Mouse (Mus musculus) intestine, postnatal 0 days (tissue): Measurements from ENCODE around the gene Tex10. TPM values are rescaled to one million over a fixed set of nuclear protein-coding genes. Genes with fewer than 3 reads are reported as not detected.
A peak's percentile ranks its signal among the peaks of the same experiment; 100 is the strongest.

ENCODE experiments used
- ATAC-seq: fragments of 200-750 bp; cut with Nextera tagmentation; 2 replicates; pipeline ENCODE4 v1.8.0; 2017; ENCODE audit warnings: mild to moderate bottlenecking, moderate TSS enrichment, moderate library complexity
- H3K27ac ChIP-seq: fragments of 300-500 bp; sonication (generic); 2 replicates; pipeline ENCODE4 v1.5.1; 2014; ENCODE audit warnings: mild to moderate bottlenecking, low read depth, low read length, moderate library complexity
- H3K27me3 ChIP-seq: fragments of 300-500 bp; sonication (generic); replicated peaks from 2 replicates; pipeline ENCODE4 v1.6.1; 2014; ENCODE audit warnings: low read length, mixed read lengths; ENCODE audit not compliant: control insufficient read depth, insufficient read depth
- H3K36me3 ChIP-seq: fragments of 300-500 bp; sonication (generic); 2 replicates; pipeline ENCODE4 v1.6.1; 2014; ENCODE audit warnings: mild to moderate bottlenecking, moderate library complexity; ENCODE audit not compliant: control insufficient read depth, insufficient read depth
- H3K4me1 ChIP-seq: fragments of 300-500 bp; sonication (generic); replicated peaks from 2 replicates; pipeline ENCODE4 v1.6.1; 2014; ENCODE audit warnings: antibody characterized with exemption, low read length, mixed read lengths; ENCODE audit not compliant: control insufficient read depth, insufficient read depth
- H3K4me2 ChIP-seq: fragments of 300-500 bp; sonication (generic); replicated peaks from 2 replicates; pipeline ENCODE4 v1.6.1; 2014; ENCODE audit warnings: low read depth, mild to moderate bottlenecking, moderate library complexity
- H3K4me3 ChIP-seq: fragments of 300-500 bp; sonication (generic); 2 replicates; pipeline ENCODE4 v1.5.1; 2014; ENCODE audit warnings: low read depth, low read length
- H3K9ac ChIP-seq: fragments of 300-500 bp; sonication (generic); 2 replicates; pipeline ENCODE4 v1.6.1; 2014; ENCODE audit warnings: mild to moderate bottlenecking, low read depth, low read length
- H3K9me3 ChIP-seq: fragments of 300-500 bp; sonication (generic); 2 replicates; pipeline ENCODE4 v1.6.1; 2016; ENCODE audit warnings: mixed run types; ENCODE audit not compliant: control insufficient read depth
- CTCF ChIP-seq: sonication (generic); IDR thresholded peaks from 2 replicates; pipeline ENCODE4 v1.5.1; 2016; ENCODE audit warnings: low read depth, mild to moderate bottlenecking, control low read depth, antibody characterized with exemption, moderate library complexity
- WGBS: fragments of 180-500 bp; shearing (Covaris S2); extraction: QIAGEN DNeasy Blood & Tissue Kit; methylation state at CpG from one replicate; pipeline ENCODE4 v1.1.7; 2014; 5-methylcytosine and 5-hydroxymethylcytosine counted together
- polyA plus RNA-seq: library from polyadenylated mRNA; unstranded; fragments of >200 nt; fragmentation: Nextera tagmentation; extraction: Ambion mirVana; gene quantifications from 2 replicates; pipeline ENCODE4 v1.2.1, GENCODE M21; 2015

Gene Tex10
- polyA plus RNA-seq, 1 experiment from 2014 or later = 16.8 TPM

DNA sequence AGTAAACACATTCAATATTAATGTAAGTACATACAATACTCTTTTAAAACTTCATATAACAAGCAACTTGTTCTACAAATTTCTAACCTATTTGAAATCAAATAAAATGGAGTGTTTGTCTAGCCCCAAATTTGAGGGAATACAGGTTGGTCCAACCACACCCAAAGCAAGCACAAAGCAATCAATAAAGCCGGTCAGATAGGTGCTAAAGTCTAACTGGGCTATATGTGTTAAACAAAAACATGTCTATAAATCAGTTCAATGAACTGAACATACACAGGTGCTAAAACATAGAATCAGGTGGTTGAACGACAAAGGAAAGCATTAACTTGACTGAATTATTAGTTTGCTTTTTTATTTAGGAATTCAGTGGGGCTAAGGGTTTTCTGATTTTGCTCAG, 45.2 kb downstream of the Tex10 start:
- Histone ChIP-seq H3K36me3 (peaks cover 50% of the 10 kb centered on the region), H3K4me1 (peaks cover 5% of the 10 kb centered on the region; the same call in 1 of the 2 replicates), H3K9ac (no peak overlapping the region), H3K9me3 (no peaks in the 10 kb centered on the region), H3K27ac (no peak overlapping the region), H3K4me2 (no peak overlapping the region), H3K27me3 (no peaks in the 10 kb centered on the region), H3K4me3 (no peak overlapping the region)
- TF ChIP-seq CTCF = no peak
- WGBS = 33% methylated on average over 2 of the region's 2 CpGs
- peak; percentile 63 for ATAC-seq

DNA sequence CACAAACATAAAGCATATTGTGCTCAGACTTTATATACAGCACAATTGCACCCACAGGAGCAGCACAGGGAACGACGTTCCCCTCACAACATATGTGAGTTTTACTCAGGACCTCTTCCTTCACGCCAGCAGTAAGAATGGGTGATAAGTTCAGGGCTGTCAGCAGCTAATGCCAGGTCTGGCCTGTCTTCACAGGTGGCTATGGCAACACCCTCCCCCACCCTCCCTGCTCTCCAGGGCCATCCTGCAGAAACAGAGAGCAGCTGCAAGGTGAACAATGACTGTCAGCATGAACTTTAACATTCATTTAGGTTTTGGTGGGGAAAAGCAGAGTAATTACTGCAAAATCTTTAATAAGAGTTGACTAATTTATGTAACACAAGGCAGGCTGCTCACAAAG, 45.8 kb downstream of the Tex10 start:
- Histone ChIP-seq H3K27ac (no peak overlapping the region), H3K4me2 (no peak overlapping the region), H3K9me3 (no peaks in the 10 kb centered on the region), H3K4me3 (no peak overlapping the region), H3K9ac (no peak overlapping the region), H3K36me3 (peaks cover 45% of the 10 kb centered on the region), H3K4me1 (peaks cover 5% of the 10 kb centered on the region; the same call in 1 of the 2 replicates), H3K27me3 (no peaks in the 10 kb centered on the region)
- TF ChIP-seq CTCF = no peak
- WGBS = 48% methylated on average over 3 of the region's 3 CpGs
- ATAC-seq = no peak

DNA sequence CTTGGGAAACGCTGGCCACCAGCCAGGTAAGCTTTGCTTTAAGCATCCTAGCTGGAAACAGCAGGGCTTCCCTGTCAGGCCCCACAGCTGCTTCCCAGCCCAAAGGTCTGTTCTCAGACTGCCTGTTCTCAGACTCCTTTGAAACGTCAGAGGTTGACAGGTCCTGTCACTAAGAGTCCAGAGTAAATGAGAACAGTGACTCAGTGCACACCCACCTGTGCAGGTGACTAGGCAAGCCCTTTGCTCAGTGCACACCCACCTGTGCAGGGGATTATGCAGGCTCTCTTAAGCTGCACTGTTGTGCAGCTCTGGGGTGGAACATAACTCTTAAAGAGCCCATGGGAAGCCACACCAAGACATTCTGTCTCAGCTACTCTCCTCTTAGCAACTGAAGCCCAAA, 49.5 kb downstream of the Tex10 start:
- no peak for TF ChIP-seq CTCF
- Histone ChIP-seq H3K9me3 (no peaks in the 10 kb centered on the region), H3K36me3 (peaks cover 26% of the 10 kb centered on the region; the same call in 1 of the 2 replicates), H3K4me3 (no peak overlapping the region), H3K27me3 (no peaks in the 10 kb centered on the region), H3K9ac (no peak overlapping the region), H3K27ac (no peak overlapping the region; the same call in 1 of the 2 replicates), H3K4me2 (no peak overlapping the region), H3K4me1 (peaks cover 5% of the 10 kb centered on the region; the same call in 1 of the 2 replicates)
- 38% methylated on average over 2 of the region's 2 CpGs for WGBS
- ATAC-seq = peak; percentile 73

DNA sequence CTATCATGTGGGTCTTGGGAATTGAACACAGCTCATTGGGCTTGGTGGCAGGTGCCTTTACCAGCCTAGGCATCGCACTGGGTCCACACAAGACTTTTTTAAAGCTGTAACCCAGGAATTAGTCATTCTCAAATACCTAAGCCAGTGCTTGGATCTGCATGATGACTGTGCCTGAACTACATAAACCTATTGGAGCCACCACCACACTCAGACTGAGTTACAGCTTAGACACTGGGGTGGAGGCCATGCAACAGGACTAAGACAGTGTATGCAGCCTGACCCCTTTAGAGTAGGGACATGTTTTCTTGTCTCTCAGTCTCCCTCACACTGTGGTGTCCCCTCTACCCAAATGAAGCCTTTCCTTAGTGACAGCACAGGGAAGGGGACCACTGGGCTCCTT, 50.6 kb downstream of the Tex10 start:
- Histone ChIP-seq H3K27ac (no peak overlapping the region), H3K9ac (no peak overlapping the region), H3K36me3 (peaks cover 21% of the 10 kb centered on the region; the same call in 1 of the 2 replicates), H3K4me3 (no peak overlapping the region), H3K27me3 (no peaks in the 10 kb centered on the region), H3K4me2 (no peak overlapping the region), H3K9me3 (no peaks in the 10 kb centered on the region), H3K4me1 (no peaks in the 10 kb centered on the region)
- 100% methylated on average over 1 of the region's 1 CpGs for WGBS
- ATAC-seq = no peak
- no peak for TF ChIP-seq CTCF

DNA sequence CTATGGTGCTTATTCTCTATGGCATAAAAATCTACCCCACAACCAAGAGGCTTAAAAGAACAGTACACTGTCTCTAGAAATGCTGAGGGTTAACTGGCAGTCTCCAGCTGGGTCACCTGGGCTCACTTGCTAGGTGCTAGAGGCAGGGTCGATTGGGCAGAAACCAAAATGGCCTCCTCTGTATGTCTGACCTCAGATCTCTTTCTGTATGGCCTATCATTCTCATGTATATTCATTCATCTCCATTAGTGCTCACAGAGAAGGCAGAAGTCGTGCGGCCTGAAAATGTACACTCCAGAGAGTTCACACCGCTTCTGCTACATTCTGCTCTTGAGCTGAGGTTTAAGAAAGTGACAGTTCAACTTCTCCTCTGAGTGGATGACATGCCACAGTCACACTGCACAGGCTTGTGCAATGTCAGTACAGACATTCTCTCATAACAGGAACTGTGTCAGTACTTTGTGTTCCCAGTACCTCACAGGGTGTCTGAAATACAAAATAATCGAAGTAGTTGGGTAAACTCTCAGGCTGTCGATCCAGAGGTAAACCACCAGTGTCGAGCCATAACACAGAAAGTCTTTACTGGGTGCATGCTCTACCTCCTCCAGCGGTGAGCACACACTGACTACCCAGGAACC, 54.3 kb downstream of the Tex10 start:
- no peak overlapping the region for H3K27ac ChIP-seq
- no peak overlapping the region for H3K4me2 ChIP-seq
- no peak overlapping the region for H3K4me3 ChIP-seq
- no peaks in the 10 kb centered on the region for H3K4me1 ChIP-seq
- H3K36me3 ChIP-seq = peaks cover 17% of the 10 kb centered on the region; the same call in 1 of the 2 replicates
- no peaks in the 10 kb centered on the region for H3K27me3 ChIP-seq
- no peaks in the 10 kb centered on the region for H3K9me3 ChIP-seq
- WGBS = 94% methylated on average over 8 of the region's 8 CpGs
- no peak for ATAC-seq
- TF ChIP-seq CTCF = no peak
- no peak overlapping the region for H3K9ac ChIP-seq

DNA sequence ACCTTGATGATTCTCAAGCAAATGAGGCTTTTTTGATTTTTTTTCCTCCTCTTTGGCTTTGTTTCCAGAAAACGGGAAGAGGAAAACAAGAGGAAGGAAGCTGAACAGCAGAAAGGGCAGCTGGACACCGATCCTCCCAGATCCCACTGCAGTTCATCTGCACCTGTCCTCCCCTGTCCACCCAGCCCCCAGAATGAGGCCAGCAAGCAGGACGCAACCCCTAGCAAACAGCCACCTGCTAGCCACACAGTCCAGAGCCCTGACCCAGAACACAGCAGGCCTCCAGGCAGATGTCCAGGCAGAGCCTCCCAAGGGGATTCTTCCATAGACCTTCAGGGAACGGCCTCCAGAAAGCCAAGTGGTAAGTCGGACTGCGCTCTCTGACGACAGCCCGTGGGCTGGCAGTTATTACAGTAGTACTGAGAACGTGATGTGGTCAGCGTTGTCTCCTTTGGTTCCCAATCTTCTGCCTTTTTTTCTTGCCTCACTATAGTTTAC, 57.4 kb downstream of the Tex10 start:
- no peak for ATAC-seq
- H3K36me3 ChIP-seq = peaks cover 3% of the 10 kb centered on the region; the same call in 1 of the 2 replicates
- no peak overlapping the region for H3K9ac ChIP-seq
- no peaks in the 10 kb centered on the region for H3K4me1 ChIP-seq
- H3K27ac ChIP-seq = no peak overlapping the region
- H3K4me3 ChIP-seq = no peak overlapping the region
- H3K9me3 ChIP-seq = no peaks in the 10 kb centered on the region
- TF ChIP-seq CTCF = no peak
- WGBS = 85% methylated on average over 10 of the region's 10 CpGs
- no peaks in the 10 kb centered on the region for H3K27me3 ChIP-seq
- no peak overlapping the region for H3K4me2 ChIP-seq
